Mouse (Mus musculus): ENCODE results near the gene Atoh8.

Atoh8 gene

GRCm38 (mm10) chr6:72186809-72187208 lies 48.6 kb downstream of the Atoh8 start:
- no peak for DNase-seq

- DNase-seq = peak; percentile 81
Measured at GRCm38 (mm10) chr6:72185893-72186490, 49.4 kb downstream of the Atoh8 start.

GRCm38 (mm10) chr6:72184576-72184975 lies 50.8 kb downstream of the Atoh8 start:
- DNase-seq = no peak

GRCm38 (mm10) chr6:72179562-72180502 lies 55.5 kb downstream of the Atoh8 start:
- no peak for DNase-seq

GRCm38 (mm10) chr6:72179006-72179405 lies 56.4 kb downstream of the Atoh8 start:
- no peak for DNase-seq

- DNase-seq = no peak
Measured at GRCm38 (mm10) chr6:72177417-72177816, 58.0 kb downstream of the Atoh8 start.

GRCm38 (mm10) chr6:72176004-72176403 lies 59.4 kb downstream of the Atoh8 start:
- DNase-seq = no peak

GRCm38 (mm10) chr6:72175419-72175818 lies 60.0 kb downstream of the Atoh8 start:
- no peak for DNase-seq

GRCm38 (mm10) chr6:72173350-72173749 lies 62.0 kb downstream of the Atoh8 start:
- DNase-seq = no peak

GRCm38 (mm10) chr6:72171391-72171790 lies 64.0 kb downstream of the Atoh8 start:
- DNase-seq = no peak

- no peak for DNase-seq
Measured at GRCm38 (mm10) chr6:72165907-72166306, 69.5 kb downstream of the Atoh8 start.

GRCm38 (mm10) chr6:72164321-72165275 lies 70.8 kb downstream of the Atoh8 start:
- DNase-seq = peak; percentile 83

- DNase-seq = no peak
Measured at GRCm38 (mm10) chr6:72162155-72162890, 73.1 kb downstream of the Atoh8 start.

- no peak for DNase-seq
Measured at GRCm38 (mm10) chr6:72161751-72162150, 73.6 kb downstream of the Atoh8 start.

- DNase-seq = no peak
Measured at GRCm38 (mm10) chr6:72160991-72161390, 74.4 kb downstream of the Atoh8 start.

GRCm38 (mm10) chr6:72159861-72160395 lies 75.4 kb downstream of the Atoh8 start:
- DNase-seq = no peak

GRCm38 (mm10) chr6:72158966-72159764 lies 76.2 kb downstream of the Atoh8 start:
- DNase-seq = no peak
